Mouse (Mus musculus) embryonic facial prominence, embryonic 14.5 days (tissue): Measurements from ENCODE around the gene Ddx58. TPM values are rescaled to one million over a fixed set of nuclear protein-coding genes. Genes with fewer than 3 reads are reported as not detected.

Source experiments
- polyA plus RNA-seq: library from polyadenylated mRNA; unstranded; fragments of >200 nt; fragmentation: Nextera tagmentation; extraction: Ambion mirVana; gene quantifications from 2 replicates; pipeline ENCODE4 v1.2.1, GENCODE M21; 2014

Ddx58 gene
- polyA plus RNA-seq, 1 experiment from 2014 or later = 9.7 TPM

Other genes with a start within 250 kb of the Ddx58 start
- 48.0 and 51.4 TPM in 2 replicates for gene Aco1, start 96.7 kb downstream of the Ddx58 start, polyA plus RNA-seq
- 35.1 and 47.1 TPM in 2 replicates for gene Smim27, start 29.8 kb upstream of the Ddx58 start, polyA plus RNA-seq
- 37.8 and 40.0 TPM in 2 replicates for gene Topors, start 30.0 kb upstream of the Ddx58 start, polyA plus RNA-seq
- 276 and 290 TPM in 2 replicates for gene Ndufb6, start 39.6 kb upstream of the Ddx58 start, polyA plus RNA-seq
- 1.4 TPM in 2 replicates for gene Tmem215, start 232.4 kb upstream of the Ddx58 start, polyA plus RNA-seq